Mouse (Mus musculus) yolk sac, embryonic 10.5 days (tissue): Measurements from ENCODE around the gene RPS10-NUDT3.

Source experiments
- DNase-seq: peaks from one replicate; pipeline ENCODE4 v3.0.0-alpha.2; 2017; ENCODE audit warnings: low spot score

The RPS10-NUDT3 gene

DNA sequence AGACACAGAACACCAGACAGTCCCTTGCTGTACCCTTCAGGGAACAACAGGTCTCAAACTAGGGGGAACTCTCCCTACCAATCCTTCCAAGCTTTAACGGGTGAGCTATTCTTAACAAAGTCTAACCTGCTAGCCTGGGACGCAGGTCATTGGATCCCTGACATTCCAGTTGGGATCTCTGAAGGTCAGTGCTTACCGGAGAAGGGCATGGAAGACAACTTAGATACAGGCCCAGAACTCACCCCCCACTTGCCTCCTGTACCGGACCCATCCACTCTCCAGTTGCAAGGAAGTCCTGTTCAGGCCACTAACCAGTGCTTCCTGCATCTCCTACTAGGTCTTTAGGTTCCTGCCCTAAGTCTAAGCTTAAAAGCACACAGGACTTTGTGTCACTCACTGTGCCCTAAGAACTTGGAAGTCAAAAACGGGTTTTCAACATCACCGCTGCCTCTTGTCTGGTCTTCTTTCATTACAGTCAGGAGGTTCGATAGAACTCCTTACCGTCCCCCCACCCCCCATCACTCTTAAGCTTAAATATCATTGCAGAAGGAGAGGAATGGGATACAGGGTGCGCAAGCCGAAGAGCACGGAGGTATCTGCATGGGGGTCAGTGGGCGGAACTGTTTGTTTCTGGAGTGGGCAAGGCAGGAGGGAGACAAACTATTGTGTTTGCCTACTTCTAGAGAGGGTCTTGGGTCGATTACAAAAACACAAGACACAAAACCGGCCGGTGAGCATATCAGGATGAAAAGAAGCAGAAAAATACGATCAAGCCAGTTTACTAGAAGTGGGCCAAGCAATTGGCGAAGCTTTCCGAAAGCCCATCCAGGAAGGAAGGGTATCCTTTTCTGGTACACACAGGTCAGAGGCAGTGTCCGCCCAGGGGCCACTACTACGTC lies 80.7 kb downstream of the RPS10-NUDT3 start:
- DNase-seq = peak; percentile 44

- no peak for DNase-seq
These were observed 82.5 kb downstream of the RPS10-NUDT3 start for GRCm38 (mm10) chr17:27552215-27553201.

- DNase-seq = no peak
These were observed 83.6 kb downstream of the RPS10-NUDT3 start for GRCm38 (mm10) chr17:27551393-27551940.

DNA sequence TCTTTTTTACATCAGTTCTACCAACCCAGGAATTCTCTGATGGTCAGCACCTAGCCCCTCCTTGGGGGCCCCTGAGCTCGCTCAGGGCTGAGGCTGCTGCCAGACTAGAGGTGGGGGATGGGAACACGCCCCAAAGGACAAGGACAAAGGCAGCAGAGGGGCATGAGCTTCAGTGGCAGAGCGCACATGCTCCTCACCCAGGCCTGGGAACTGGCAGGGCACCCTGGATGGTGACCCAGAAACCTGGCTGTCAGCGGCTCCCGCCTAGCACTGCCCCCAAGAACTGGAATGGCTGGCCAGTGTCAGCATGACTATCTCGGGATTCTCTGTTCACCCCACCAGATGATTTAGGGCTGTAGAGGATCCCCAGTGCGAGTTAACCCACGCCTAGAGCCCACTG lies 85.8 kb downstream of the RPS10-NUDT3 start:
- DNase-seq = no peak

GRCm38 (mm10) chr17:27547253-27547868 lies 87.7 kb downstream of the RPS10-NUDT3 start:
- no peak for DNase-seq

DNA sequence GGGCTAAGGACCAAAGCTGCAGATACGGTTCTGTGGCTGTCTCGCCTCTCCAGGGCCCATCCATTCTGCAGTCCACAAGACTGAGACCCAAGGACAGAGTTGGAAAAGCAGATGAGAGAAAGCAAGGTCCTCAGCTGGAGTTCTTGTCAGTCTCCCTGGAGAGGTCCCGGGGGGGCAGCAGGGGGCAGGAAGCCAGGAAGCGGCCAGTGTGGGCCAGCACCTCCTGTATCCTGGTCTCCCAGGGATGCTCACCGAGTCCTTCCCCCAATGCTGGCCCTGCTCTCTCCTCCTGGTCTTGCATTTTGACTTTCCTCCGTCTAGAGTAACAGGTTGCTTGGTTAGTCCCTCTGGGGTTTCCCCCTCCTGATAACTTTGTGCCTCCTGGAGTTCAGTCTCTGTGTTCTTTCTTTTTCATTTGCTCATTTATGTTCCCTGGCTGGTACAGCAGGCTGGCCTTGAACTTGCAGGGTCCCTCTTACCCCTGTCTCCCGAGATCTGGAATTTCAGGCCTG lies 88.4 kb downstream of the RPS10-NUDT3 start:
- no peak for DNase-seq

DNA sequence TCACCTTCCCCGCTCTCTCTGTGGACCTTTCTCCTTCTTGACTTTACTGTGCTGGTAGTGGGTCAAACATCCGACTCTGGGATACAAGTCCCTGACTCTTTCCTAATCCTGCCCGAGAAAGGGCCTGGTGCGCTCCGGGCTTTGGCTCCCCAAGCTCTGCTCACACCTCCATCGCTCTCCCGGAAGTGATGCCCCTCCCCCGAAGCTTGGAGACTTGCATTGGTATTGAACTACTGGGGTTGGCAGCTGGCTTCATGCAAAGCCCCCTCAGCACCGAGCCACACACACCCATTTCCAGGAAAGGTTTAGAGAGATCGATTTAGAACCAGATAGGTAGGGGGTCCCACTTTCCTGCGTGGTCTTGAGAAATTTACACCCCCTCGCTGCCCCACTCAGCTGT lies 89.0 kb downstream of the RPS10-NUDT3 start:
- DNase-seq = no peak

GRCm38 (mm10) chr17:27544551-27544950 lies 90.5 kb downstream of the RPS10-NUDT3 start:
- no peak for DNase-seq

GRCm38 (mm10) chr17:27541984-27542383 lies 93.0 kb downstream of the RPS10-NUDT3 start:
- DNase-seq = no peak

DNA sequence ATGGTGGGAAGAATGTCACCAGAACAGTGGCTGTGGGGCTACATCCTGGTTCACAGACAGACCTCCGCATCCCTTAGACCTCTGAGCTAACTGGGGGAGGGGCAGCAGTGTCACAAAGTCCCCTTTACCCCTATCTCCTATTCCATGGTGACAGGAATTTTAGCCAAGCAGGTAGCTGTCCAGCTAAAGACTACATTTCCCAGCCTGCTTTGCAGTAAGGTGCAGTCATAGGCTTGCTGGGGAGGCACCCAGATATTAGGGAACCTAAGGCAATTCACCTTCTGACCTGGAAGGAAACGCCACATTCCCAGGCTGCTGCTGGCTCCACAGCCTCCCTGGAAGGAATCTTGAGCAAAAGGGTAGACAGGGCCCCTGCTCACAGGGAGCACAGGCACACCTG lies 93.8 kb downstream of the RPS10-NUDT3 start:
- no peak for DNase-seq

DNA sequence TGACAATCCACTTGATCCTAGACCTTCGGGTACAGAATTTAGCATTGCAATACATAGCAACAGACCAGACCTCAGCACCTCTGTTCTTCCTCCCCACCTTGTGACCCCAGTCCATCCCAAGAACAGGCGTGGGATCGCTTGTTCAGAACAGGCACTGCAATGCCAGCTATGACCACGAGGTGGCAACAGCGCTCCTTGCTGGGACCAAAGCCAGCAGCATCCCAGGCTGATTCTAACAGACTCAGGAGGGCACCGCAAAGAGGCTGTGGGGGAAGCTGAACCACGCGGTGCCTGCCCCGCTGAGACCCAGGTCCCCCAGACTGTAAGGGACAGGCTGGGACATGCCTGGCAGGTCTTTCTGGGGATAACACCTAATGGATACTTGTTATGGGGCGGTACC lies 100.3 kb downstream of the RPS10-NUDT3 start:
- peak; percentile 81 for DNase-seq

DNA sequence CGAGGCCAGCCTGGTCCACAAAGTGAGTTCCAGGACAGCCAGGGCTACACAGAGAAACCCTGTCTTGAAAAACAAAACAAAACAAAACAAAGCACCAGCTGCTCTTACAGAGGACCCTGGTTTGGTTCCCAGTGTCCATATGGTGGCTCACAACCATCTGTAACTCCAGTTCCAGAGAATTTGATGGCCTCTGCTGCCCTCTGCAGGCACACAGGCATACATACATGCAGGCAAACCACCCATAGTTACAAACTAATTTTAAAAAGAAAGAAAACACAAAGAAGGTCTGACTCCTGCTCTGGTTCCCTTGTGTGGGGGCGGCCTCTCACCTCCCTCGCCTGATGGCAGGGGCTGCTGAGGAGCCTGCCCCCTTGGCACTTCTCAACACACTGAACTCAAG lies 101.7 kb downstream of the RPS10-NUDT3 start:
- no peak for DNase-seq

- peak; percentile 40 for DNase-seq
These were observed 102.9 kb downstream of the RPS10-NUDT3 start for GRCm38 (mm10) chr17:27532095-27532494.
